Mouse (Mus musculus) kidney, postnatal 0 days (tissue): ENCODE results near the gene Madcam1. TPM values are rescaled to one million over a fixed set of nuclear protein-coding genes. Genes with fewer than 3 reads are reported as not detected.
"Not testable (repeated sequence)": the region's sequence is repeated elsewhere in the genome, so short reads cannot be mapped to it uniquely, and the experiment has no call there.

Experiments used
- ATAC-seq: fragments of 200-750 bp; cut with Nextera tagmentation; replicated peaks from 2 replicates; pipeline ENCODE4 v1.8.0; 2017; ENCODE audit warnings: low read depth, moderate number of reproducible peaks, moderate TSS enrichment, moderate library complexity; ENCODE audit not compliant: low FRiP score
- DNase-seq: peaks from one replicate; pipeline ENCODE4 v3.0.0-alpha.2; 2016; ENCODE audit warnings: low spot score
- H3K27ac ChIP-seq: fragments of 300-500 bp; sonication (generic); 2 replicates; pipeline ENCODE4 v1.5.1; 2014; ENCODE audit warnings: mild to moderate bottlenecking
- H3K27me3 ChIP-seq: fragments of 300-500 bp; sonication (generic); 2 replicates; pipeline ENCODE4 v1.6.1; 2014; ENCODE audit warnings: low read length, mixed read lengths; ENCODE audit not compliant: insufficient read depth
- H3K36me3 ChIP-seq: fragments of 300-500 bp; sonication (generic); 2 replicates; pipeline ENCODE4 v1.6.1; 2014; ENCODE audit warnings: low read length, mixed read lengths; ENCODE audit not compliant: insufficient read depth
- H3K4me1 ChIP-seq: fragments of 300-500 bp; sonication (generic); replicated peaks from 2 replicates; pipeline ENCODE4 v1.6.1; 2014; ENCODE audit warnings: antibody characterized with exemption, low read length, mixed read lengths; ENCODE audit not compliant: insufficient read depth
- H3K4me2 ChIP-seq: fragments of 300-500 bp; sonication (generic); 2 replicates; pipeline ENCODE4 v1.6.1; 2014; ENCODE audit warnings: mild to moderate bottlenecking, low read length, moderate library complexity, mixed read lengths
- H3K4me3 ChIP-seq: fragments of 300-500 bp; sonication (generic); replicated peaks from 2 replicates; pipeline ENCODE4 v1.5.1; 2014; ENCODE audit warnings: low read depth, low read length
- H3K9ac ChIP-seq: fragments of 300-500 bp; sonication (generic); 2 replicates; pipeline ENCODE4 v1.6.1; 2014; ENCODE audit warnings: low read depth, low read length
- H3K9me3 ChIP-seq: fragments of 300-500 bp; sonication (generic); replicated peaks from 2 replicates; pipeline ENCODE4 v1.6.1; 2016; ENCODE audit warnings: low read length, inconsistent platforms, mixed read lengths
- CTCF ChIP-seq: IDR thresholded peaks from 2 replicates; pipeline ENCODE4 v1.5.1; 2016; ENCODE audit warnings: antibody characterized with exemption, low read depth, mild to moderate bottlenecking, moderate library complexity
- WGBS: fragments of 180-500 bp; shearing (Covaris S2); extraction: QIAGEN DNeasy Blood & Tissue Kit; methylation state at CpG from one replicate; pipeline ENCODE4 v1.1.7; 2014; 5-methylcytosine and 5-hydroxymethylcytosine counted together
- polyA plus RNA-seq: library from polyadenylated mRNA; unstranded; fragments of >200 nt; fragmentation: Nextera tagmentation; extraction: Ambion mirVana; gene quantifications from 2 replicates; pipeline ENCODE4 v1.2.1, GENCODE M21; 2015

The Madcam1 gene
- polyA plus RNA-seq, 1 experiment from 2014 or later, result 1.5 TPM

DNA sequence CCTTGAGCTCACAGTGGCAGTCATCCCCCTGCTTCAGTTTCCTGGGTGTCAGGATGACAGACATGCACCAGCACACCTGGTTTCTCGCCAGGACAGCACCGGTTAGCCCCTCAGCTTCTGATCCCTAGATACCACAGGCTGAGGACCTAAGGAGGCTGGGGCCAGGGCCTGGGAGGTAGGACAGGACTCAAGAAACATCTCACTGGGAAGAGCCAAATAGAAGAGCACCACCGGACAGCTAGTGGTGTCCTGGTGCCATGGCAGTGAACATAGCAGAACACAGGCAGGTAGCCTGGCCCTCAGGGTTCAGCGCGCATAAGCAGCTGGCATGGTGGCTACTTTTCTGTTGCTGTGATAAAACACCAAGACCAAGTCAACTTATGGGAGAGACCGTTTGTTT is 34.1 kb downstream of the Madcam1 start:
- Histone ChIP-seq H3K36me3 (no peaks in the 10 kb centered on the region), H3K9me3 (no peaks in the 10 kb centered on the region), H3K4me2 (no peak overlapping the region), H3K4me3 (no peak overlapping the region), H3K4me1 (peaks cover 13% of the 10 kb centered on the region), H3K27ac (no peak overlapping the region), H3K9ac (no peak overlapping the region), H3K27me3 (no peaks in the 10 kb centered on the region)
- DNase-seq (no peak), ATAC-seq (no peak)
- TF ChIP-seq CTCF, result no peak
- WGBS, result 88% methylated on average over 6 of the region's 6 CpGs

DNA sequence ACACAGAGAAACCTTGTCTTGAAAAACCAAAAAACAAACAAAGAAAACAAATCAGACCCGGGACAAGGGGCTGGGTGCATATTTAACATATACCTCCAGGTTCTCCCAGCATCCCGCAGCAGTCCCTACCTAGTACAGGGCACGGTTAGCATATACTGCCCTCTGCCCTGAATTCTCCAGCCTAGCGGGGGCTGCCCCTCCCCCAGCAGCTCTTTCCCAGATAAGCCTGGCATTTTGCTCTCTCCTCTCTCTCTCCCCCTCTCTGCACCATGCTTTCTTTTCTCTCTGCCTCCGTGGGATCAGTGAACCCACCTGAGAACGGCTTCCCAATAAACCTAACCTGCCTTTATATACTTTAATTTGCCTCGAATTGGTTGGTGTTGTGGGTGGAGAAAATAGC is 36.3 kb downstream of the Madcam1 start:
- H3K27me3 ChIP-seq, result no peaks in the 10 kb centered on the region
- H3K4me2 ChIP-seq, result no peak overlapping the region
- H3K4me1 ChIP-seq, result peaks cover 22% of the 10 kb centered on the region
- H3K27ac ChIP-seq, result peak overlapping the region; percentile 70; the same call in 1 of the 2 replicates
- ATAC-seq (no peak), DNase-seq (no peak)
- 38% methylated on average over 7 of the region's 7 CpGs for WGBS
- no peaks in the 10 kb centered on the region for H3K36me3 ChIP-seq
- no peak for TF ChIP-seq CTCF
- H3K9me3 ChIP-seq, result no peaks in the 10 kb centered on the region
- no peak overlapping the region for H3K9ac ChIP-seq
- H3K4me3 ChIP-seq, result no peak overlapping the region

DNA sequence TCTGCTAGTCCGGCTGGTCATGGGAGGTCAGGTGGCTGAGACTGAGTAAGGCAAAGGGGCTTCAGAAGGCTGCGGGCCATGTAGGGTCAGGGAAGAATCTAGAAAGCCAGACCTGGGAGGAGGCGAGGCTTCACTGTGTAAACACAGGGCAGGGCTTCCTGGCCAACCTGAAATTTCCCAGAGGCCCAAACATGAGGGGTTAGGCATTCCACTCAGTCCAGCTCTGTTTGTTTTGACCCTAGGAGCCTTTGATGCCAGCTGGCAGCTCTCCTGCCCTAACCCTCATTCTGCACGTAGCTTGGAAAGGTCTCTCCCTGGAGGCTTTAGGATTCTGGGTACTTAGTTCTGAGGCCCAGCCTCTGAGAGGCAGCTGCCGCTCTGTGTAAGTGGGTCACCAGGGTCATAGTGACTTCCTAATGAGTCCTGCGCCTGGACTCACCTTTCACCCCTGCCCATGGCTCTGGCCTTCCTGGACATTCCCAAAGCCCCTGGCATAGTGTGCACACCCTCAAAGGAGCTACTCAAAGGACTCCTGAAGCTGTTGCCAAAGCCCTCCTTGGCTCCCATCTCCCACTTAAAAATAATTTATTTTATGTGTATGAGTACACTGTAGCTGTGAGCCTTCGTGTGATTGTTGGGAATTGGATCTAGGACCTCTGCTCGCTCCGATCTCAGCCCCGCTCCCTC is 37.2 kb downstream of the Madcam1 start:
- Histone ChIP-seq H3K4me2 (no peak overlapping the region), H3K27ac (peak overlapping the region; percentile 70), H3K4me1 (peaks cover 20% of the 10 kb centered on the region), H3K9me3 (no peaks in the 10 kb centered on the region), H3K4me3 (no peak overlapping the region), H3K36me3 (0 out of 2 replicates have a peak, but pooled peaks cover 3% of the 10 kb centered on the region), H3K27me3 (no peaks in the 10 kb centered on the region), H3K9ac (no peak overlapping the region)
- WGBS, result 42% methylated on average over 10 of the region's 10 CpGs
- DNase-seq (no peak), ATAC-seq (no peak)
- TF ChIP-seq CTCF, result no peak

DNA sequence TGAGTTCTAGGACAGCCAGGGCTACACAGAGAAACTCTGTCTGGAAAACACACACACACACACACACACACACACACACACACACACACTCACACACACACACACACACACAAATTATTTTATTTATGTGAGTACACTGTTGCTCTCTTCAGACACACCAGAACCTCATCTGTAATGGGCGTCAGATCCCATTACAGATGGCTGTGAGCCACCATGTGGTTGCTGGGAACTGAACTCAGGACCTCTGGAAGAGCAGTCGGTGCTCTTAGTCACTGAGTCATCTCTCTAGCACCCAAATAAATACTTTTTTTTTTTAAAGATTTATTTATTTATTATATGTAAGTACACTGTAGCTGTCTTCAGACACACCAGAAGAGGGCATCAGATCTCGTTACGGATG is 38.6 kb downstream of the Madcam1 start:
- H3K36me3 ChIP-seq, H3K9me3 ChIP-seq, ATAC-seq, H3K27me3 ChIP-seq, H3K27ac ChIP-seq, H3K4me3 ChIP-seq, H3K4me2 ChIP-seq, H3K9ac ChIP-seq, DNase-seq: not testable (repeated sequence)
- peaks cover 20% of the 10 kb centered on the region for H3K4me1 ChIP-seq
- 87% methylated on average over 2 of the region's 4 CpGs for WGBS

DNA sequence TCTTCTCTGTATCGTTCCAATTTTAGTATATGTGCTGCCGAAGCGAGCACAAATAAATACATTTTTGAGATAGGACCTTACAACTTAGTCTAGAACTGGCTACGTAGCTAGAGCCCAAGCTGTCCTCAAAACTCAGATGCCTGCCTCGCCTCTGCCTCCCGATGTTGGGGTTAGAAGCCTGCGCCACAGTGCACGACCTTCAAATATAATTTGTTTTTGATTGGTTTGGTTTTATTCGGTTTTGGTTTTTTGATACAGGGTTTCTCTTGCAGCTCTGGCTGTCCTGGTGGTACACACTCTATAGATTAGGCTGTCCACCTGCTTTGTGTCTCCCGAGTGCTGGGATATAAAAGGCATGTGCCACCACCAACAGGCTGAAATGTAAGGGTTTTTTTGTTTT is 39.2 kb downstream of the Madcam1 start:
- ATAC-seq (no peak), DNase-seq (no peak)
- Histone ChIP-seq H3K27ac (peak overlapping the region; percentile 36; the same call in 1 of the 2 replicates), H3K27me3 (no peaks in the 10 kb centered on the region), H3K9ac (no peak overlapping the region), H3K9me3 (no peaks in the 10 kb centered on the region), H3K4me2 (peak overlapping the region; percentile 49), H3K4me1 (peaks cover 19% of the 10 kb centered on the region), H3K36me3 (0 out of 2 replicates have a peak, but pooled peaks cover 3% of the 10 kb centered on the region), H3K4me3 (no peak overlapping the region; the same call in 1 of the 2 replicates)
- 81% methylated on average over 10 of the region's 10 CpGs for WGBS
- TF ChIP-seq CTCF, result no peak

DNA sequence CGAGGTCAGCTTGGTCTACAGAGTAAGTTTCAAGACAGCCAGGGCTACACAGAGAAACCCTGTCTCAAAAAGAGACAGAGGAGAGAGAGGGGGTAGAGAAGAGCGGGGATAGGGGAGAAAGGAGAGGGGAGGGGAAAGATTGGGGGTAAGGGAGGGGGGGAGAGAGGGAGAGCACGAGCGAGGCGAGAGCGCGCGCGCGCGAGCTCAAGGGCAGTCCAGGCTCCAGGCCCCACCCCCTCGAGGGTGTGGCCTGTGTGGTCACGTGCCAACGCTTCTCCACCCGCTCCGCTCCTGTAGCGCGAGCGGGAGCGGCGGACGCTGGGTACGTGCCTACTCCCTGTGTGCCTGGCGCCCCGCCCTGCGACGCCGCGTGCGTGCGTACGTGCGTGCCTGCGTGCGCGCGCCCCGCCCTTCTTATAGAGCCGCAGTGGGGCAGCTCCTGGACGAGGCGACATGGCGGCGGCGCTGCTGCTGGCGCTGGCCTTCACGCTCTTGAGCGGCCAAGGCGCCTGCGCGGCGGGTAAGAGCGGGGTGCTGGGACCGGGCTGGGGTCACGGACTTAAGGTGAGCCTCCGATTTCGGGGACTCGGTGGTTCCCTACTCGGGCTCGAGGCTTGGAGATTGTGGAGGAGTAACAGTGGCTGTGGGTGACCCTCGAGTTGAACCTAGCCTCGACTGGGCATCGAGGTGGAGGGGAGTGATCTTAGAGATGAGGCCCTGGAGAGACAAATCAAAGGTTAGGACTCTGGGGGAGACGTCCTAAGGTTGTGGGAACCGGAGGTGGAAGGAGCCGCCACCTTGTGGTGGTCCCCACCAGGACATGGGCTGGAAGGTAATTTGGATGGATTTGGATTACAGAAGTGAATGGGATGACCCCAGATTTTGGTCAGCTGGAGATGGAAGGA is 40.0 kb downstream of the Madcam1 start, which contains the start of gene Bsg:
Gene Bsg, plus strand, starts transcription at position 427 of the 905 bp plus-strand sequence.
- H3K9ac ChIP-seq, result peak within 1 kb of the TSS; percentile 81

More for the DNA sequence above, 40.0 kb downstream of the Madcam1 start, which contains the start of gene Bsg:
- Histone ChIP-seq H3K4me1 (peaks cover 19% of the 10 kb centered on the region), H3K27me3 (no peaks in the 10 kb centered on the region), H3K4me3 (peak within 1 kb of the TSS; percentile 68), H3K36me3 (peaks cover 6% of the 10 kb centered on the region), H3K27ac (peak within 1 kb of the TSS; percentile 68), H3K4me2 (peak within 1 kb of the TSS; percentile 79), H3K9me3 (no peaks in the 10 kb centered on the region)
- under 1% methylated on average over 57 of the region's 65 CpGs for WGBS
- peak; percentile 65; the same call in 1 of the 2 replicates for TF ChIP-seq CTCF
- ATAC-seq (peak; percentile 95), DNase-seq (peak; percentile 99)
